Mouse (Mus musculus) heart, postnatal 10 days (tissue): ENCODE results near the gene Mpg. TPM values are rescaled to one million over a fixed set of nuclear protein-coding genes. Genes with fewer than 3 reads are reported as not detected.

ENCODE experiments used
- DNase-seq, 2 experiments: peaks; one replicate each; pipeline ENCODE4 v3.0.0; 2021
- intact Hi-C: fragments of 180-260 bp; cut with DNase I; formaldehyde crosslinking; loops from one replicate; pipeline ENCODE4 v1.15.1; 2025
- total RNA-seq, 2 experiments: library from RNA; stranded (reverse); gene quantifications; 2 replicates each; pipeline ENCODE4 v1.2.3; 2021

Mpg gene
- total RNA-seq, 2 experiments from 2014 or later = 9.8 to 10.3 TPM

- intact Hi-C loops = no loop called here
- no peak for DNase-seq
These were observed 24.8 kb downstream of the Mpg start for GRCm38 (mm10) chr11:32250880-32251763.

DNA sequence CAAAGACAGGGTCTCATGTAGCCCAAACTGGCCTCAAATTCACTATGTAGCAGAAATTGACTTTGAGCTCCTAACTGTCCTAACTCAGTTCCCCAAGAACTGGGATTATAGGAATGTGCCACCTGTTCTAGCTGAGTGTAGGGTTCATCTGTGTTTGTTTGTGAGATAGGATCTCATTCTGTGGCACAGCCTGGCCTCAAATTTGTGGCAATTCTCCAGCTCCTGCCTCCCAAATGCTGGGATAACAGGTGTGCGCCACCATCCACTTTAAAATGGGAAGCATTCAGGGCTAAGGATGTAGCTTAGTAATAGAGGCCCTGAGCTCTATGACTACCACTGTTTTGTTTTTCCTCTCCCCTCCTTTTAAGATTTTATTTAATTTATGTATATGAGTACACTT lies 26.8 kb downstream of the Mpg start:
- intact Hi-C loops = no loop called here
- DNase-seq = no peak

DNA sequence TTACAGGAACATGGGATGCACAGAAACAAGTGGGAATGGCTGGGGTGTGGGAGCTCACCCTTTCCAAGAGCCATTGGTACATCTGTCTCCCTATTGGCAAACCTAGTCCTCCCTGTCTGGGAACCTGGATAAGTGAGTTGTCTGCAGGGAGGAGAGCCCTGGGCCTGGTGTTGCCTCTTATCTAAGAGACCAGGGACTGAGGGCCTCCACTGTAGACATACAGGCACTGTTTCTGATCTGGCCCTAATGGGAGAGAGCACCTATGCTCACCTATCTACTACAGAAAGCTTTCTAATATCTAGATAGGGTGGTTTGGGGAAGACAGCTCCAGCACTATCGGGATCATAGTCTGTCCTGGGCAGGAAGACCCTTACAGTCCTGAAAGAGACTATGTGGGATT lies 29.8 kb downstream of the Mpg start:
- intact Hi-C loops = no loop called here

GRCm38 (mm10) chr11:32256566-32256965 lies 30.3 kb downstream of the Mpg start:
- intact Hi-C loops = no loop called here

More for the DNA sequence above, 29.8 kb downstream of the Mpg start:
- no peak for DNase-seq

GRCm38 (mm10) chr11:32262674-32263415 lies 36.5 kb downstream of the Mpg start:
- intact Hi-C loops = no loop called here
- DNase-seq = no peak

More at GRCm38 (mm10) chr11:32256566-32256965, 30.3 kb downstream of the Mpg start:
- no peak for DNase-seq

- no peak for DNase-seq
- intact Hi-C loops = no loop called here
These were observed 38.9 kb downstream of the Mpg start for GRCm38 (mm10) chr11:32265117-32265738.

DNA sequence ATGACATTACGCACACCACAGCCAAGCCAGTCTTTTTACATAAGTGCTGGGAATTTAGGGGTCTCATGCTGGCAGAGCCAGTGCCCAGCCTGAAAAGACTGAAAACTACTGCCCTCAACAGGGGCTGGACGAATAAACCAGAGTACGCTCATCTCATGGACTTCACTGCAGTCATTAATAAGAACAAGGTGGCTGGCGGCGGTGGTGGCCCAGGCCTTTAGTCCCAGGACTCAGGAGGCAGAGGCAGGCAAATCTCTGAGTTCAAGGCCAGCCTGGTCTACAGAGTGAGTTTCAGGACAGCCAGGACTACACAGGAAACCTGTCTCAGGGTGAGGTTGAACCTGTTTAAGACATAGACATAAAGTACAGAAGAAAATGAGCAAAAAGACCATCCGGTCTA lies 39.9 kb downstream of the Mpg start:
- no peak for DNase-seq
- intact Hi-C loops = no loop called here

DNA sequence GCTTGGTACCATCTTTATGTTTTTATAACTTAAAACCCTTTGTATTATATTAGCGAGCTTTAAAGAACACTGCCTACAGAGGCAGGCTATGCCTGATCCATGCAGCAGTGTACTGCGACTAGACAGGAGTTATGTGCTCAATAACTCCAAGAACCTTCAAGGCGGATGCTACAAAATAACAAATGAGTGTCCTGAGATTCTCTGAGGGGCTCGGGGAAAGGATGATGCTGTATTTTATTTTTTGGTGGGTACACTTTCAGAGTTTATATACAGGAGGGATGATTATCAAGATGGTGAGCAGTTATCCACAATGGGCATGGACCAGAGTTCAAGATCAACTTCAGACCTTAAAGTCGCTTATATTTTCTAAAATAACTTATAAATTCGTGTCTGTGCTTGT lies 40.5 kb downstream of the Mpg start:
- intact Hi-C loops = no loop called here
- no peak for DNase-seq

- peak; percentile 97 to 98 for DNase-seq
- intact Hi-C loops = no loop called here
These were observed 41.0 kb downstream of the Mpg start, which contains the start of gene Nprl3 for GRCm38 (mm10) chr11:32267188-32267884. Nprl3 (minus strand) TSS chr11:32267707.

DNA sequence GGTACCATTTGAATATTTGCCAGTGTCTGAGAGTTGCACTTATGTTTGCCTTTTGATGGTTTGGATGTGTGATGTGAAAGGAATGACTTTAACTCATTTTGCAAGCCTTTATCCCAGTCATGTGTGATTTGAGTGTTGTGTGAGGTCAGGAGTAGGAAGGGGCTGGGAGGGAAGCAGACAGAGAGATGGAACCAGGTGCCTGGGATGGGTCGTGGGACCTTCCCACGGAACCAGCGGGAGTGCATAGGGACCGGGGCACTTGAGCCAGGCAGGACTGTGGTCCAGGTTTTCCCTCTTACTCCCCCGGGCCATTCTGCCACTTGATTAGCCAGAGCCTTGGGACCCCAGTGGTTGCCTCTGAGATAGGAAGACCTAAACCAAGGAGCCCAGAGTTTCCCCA lies 41.7 kb downstream of the Mpg start:
- DNase-seq = no peak
- intact Hi-C loops = no loop called here

DNA sequence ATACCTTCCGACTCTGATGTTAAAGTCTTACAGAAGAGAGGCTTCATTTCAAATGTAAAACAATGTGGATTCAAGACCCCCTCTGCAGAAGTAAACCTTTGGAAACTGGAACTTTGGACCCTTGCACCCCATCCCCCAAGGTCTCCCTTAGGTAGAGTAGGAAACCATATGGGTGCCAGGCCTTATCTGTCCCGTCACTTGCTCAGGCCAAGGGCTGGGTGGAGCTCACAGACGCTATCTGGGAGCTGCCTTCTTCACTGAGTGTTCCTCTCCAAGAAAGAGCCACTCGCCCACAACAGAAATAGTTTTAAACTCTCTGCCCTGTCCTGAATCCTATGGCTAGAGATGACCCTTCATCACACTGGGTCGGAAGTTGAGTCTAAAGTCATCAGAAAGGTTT lies 42.6 kb downstream of the Mpg start:
- intact Hi-C loops = no loop called here
- no peak for DNase-seq

GRCm38 (mm10) chr11:32271178-32271577 lies 44.9 kb downstream of the Mpg start:
- no peak for DNase-seq
- intact Hi-C loops = no loop called here

GRCm38 (mm10) chr11:32276347-32276746 lies 50.0 kb downstream of the Mpg start, which contains the start of gene Hba-x:
Hba-x (plus strand) TSS chr11:32276400.
- intact Hi-C loops = no loop called here
- DNase-seq = no peak

- no peak for DNase-seq
- intact Hi-C loops = no loop called here
These were observed 51.6 kb downstream of the Mpg start for GRCm38 (mm10) chr11:32277736-32278457.

DNA sequence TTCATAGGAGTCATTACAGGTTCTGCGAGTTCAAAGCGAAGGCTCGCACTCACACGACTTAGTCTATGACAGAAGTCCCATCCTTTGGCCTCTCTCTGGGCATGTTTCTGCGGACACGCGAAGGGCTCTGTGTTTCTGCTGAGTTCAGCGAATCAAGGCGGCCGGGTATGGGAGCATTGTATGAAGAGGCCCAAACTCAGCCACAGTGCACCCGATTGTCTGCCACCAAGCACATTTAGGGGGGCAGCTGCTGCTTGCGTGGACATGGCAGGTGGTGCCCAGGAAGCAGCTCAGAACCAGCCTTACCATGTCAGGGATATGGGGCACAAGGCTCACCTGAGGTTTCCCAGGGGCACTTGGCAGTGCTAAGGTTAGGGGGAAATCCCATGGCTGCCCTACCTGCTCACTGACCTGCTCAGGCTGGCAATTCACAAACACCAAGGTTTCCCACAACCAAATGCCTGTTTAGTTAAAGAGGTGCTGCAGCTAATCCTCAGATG lies 52.2 kb downstream of the Mpg start:
- intact Hi-C loops = no loop called here
- DNase-seq = no peak

GRCm38 (mm10) chr11:32280646-32281045 lies 54.3 kb downstream of the Mpg start:
- DNase-seq = no peak
- intact Hi-C loops = no loop called here

GRCm38 (mm10) chr11:32281416-32282144 lies 55.3 kb downstream of the Mpg start:
- DNase-seq = no peak
- intact Hi-C loops = no loop called here
